Mouse (Mus musculus): ENCODE results near the gene 1700024P04Rik. TPM values are rescaled to one million over a fixed set of nuclear protein-coding genes. Genes with fewer than 3 reads are reported as not detected.

1700024P04Rik gene
- polyA plus RNA-seq (2016; fragmentation: Nextera tagmentation; extraction: Ambion mirVana): not detected in 2 replicates

GRCm38 (mm10) chr13:98984465-98984864, at the start of gene 1700024P04Rik:
TSS of gene 1700024P04Rik (minus strand) at chr13:98984565.
- Histone ChIP-seq H3K9ac (no peak within 1 kb of the TSS), H3K27me3 (no peaks in the 10 kb centered on the region), H3K27ac (no peak within 1 kb of the TSS), H3K9me3 (no peaks in the 10 kb centered on the region), H3K4me1 (no peaks in the 10 kb centered on the region), H3K4me3 (replicated peaks) (no peak within 1 kb of the TSS), H3K4me2 (no peak within 1 kb of the TSS), H3K36me3 (replicated peaks) (no peaks in the 10 kb centered on the region)
- WGBS: 75% methylated on average over 2 of the region's 2 CpGs
- no peak for ATAC-seq (ENCODE audit: low FRiP score)

DNA sequence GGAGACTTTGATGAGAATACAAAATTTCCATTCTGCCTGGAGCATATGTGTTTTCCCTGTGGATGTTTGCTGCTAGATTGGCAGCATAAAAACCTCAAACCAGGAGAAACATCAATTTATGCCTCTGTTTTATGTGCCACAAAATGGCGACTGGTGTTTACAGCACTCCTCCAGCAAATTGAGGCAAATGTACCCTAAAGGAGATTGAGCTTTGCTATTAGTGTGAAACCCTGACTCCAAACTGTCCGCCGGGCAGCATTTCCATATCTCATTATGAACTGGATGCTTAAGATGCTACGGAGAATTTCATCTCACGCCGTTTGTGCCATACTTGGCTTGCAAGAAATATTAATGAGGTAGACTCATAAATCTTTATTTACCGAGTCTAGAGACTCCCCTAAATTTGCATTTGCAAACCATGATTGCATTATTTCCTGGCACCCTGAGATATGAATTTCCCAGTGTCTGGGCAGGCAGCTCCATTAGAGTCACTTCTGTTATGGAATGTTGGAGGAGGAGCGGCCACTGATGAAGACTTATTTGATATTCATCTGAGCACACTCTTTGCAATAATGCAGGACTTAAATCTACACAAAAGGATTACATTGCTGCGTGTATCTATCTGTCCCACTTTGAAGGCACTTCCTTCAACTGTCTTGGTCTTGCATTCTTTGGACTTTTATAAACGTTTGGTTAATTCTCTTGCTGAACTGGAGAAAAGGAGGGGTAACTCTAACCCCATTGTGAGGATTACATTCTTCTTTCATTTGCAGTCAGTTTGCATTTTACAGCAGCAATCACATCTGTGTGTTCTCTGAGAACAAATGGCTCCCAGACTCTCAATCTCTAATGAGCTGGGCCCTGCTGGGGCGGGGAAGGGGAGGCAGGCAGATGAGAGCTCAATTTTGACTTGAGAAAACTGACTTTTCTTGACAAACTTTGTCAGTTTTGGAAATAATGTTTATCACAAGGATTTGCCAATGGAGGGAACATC, 47.2 kb upstream of the 1700024P04Rik start:
- ATAC-seq (ENCODE audit: low FRiP score): no peak
- Histone ChIP-seq H3K9me3 (no peaks in the 10 kb centered on the region), H3K27me3 (peaks cover 9% of the 10 kb centered on the region; the same call in 1 of the 2 replicates), H3K4me1 (peaks cover 43% of the 10 kb centered on the region), H3K36me3 (replicated peaks) (no peaks in the 10 kb centered on the region), H3K4me2 (no peak overlapping the region), H3K27ac (peak overlapping the region; percentile 36; the same call in 1 of the 2 replicates), H3K9ac (no peak overlapping the region), H3K4me3 (replicated peaks) (no peak overlapping the region)
- WGBS: 56% methylated on average over 11 of the region's 11 CpGs

DNA sequence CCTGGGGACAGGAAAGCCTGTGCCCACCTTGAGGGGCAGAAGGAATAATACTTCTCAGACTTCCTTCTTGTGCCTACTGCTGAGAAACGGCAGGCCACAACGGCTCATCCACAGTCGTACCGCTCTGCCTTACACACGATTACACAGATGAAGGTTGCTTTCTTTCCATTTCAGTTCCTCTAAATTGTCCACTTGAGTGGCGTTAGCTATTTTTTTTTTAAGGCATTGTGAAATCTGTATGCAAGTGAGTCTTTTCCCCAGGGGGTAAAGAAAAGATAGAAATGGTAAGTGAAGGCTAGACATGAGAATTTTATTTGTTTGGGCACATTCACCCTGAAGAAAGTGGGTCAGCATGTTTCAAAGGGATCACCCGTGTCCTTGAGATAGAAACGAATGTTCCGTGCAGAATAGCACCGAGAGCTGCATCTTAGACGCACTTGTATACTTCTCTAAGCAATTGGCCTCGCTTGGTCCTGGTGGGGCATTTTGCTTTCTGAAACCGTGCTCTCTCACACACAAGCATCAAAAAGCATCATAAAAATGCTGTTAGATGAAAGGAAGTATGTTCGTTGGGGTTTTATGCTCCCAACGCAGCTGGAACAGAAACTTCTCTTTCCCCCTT, 46.3 kb upstream of the 1700024P04Rik start:
- 37% methylated on average over 15 of the region's 15 CpGs for WGBS
- Histone ChIP-seq H3K4me2 (peak overlapping the region; percentile 19; the same call in 1 of the 2 replicates), H3K27me3 (peaks cover 9% of the 10 kb centered on the region; the same call in 1 of the 2 replicates), H3K27ac (peak overlapping the region; percentile 36; the same call in 1 of the 2 replicates), H3K9me3 (no peaks in the 10 kb centered on the region), H3K4me3 (replicated peaks) (no peak overlapping the region), H3K36me3 (replicated peaks) (no peaks in the 10 kb centered on the region), H3K4me1 (peaks cover 43% of the 10 kb centered on the region), H3K9ac (no peak overlapping the region)
- no peak for ATAC-seq (ENCODE audit: low FRiP score)

DNA sequence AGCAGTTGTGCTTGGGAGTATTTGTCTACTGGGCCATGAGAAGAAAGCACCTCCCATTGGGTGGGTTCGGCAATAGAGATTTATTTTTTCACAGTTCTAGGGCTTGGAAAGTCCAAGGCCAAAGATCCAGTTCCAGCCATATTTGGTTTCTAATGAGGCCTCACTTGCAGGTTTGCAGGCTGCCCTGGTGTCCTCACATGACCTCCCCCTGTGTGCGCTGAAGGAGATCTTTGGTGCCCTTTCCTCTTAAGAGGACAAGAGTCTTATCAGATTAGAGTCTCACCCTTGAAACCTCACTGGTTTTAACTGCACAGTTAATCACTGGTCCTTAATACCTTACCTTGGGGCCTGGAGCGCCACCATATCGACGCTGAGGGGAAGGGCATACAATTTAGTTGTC, 40.9 kb upstream of the 1700024P04Rik start:
- H3K9ac ChIP-seq: no peak overlapping the region
- no peaks in the 10 kb centered on the region; the same call in 1 of the 2 replicates for H3K27me3 ChIP-seq
- no peak overlapping the region for H3K27ac ChIP-seq
- WGBS: 84% methylated on average over 5 of the region's 5 CpGs
- H3K4me3 ChIP-seq (replicated peaks): no peak overlapping the region
- H3K4me1 ChIP-seq: peaks cover 14% of the 10 kb centered on the region
- H3K9me3 ChIP-seq: no peaks in the 10 kb centered on the region
- H3K36me3 ChIP-seq (replicated peaks): no peaks in the 10 kb centered on the region
- no peak for ATAC-seq (ENCODE audit: low FRiP score)
- H3K4me2 ChIP-seq: no peak overlapping the region

DNA sequence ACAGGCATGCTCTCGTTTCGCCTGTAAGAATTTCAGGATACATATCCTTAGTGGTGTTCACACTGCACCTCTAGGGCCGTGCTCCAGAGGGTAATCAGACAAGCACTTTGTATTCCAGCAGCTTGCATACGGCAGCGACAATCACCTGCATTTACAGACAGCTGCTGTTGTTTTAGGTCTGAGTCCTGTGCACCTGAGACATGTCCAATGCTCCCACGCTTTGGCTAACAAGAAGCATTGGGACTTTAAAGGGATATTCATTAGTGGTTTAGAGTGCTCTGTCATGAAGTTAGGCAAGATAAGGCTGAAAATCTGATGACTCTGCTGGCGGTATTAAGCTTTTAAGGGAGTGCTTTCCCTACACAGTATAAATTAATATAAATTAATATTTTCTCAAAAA, 37.7 kb upstream of the 1700024P04Rik start:
- 78% methylated on average over 7 of the region's 7 CpGs for WGBS
- no peaks in the 10 kb centered on the region for H3K27me3 ChIP-seq
- ATAC-seq (ENCODE audit: low FRiP score): no peak
- H3K4me2 ChIP-seq: no peak overlapping the region
- H3K27ac ChIP-seq: no peak overlapping the region
- no peaks in the 10 kb centered on the region for H3K36me3 ChIP-seq (replicated peaks)
- H3K9me3 ChIP-seq: no peaks in the 10 kb centered on the region
- no peak overlapping the region for H3K4me3 ChIP-seq (replicated peaks)
- no peak overlapping the region for H3K9ac ChIP-seq
- 0 out of 2 replicates have a peak, but pooled peaks cover 3% of the 10 kb centered on the region for H3K4me1 ChIP-seq

- Histone ChIP-seq H3K36me3 (replicated peaks) (no peaks in the 10 kb centered on the region), H3K4me3 (replicated peaks) (no peak overlapping the region), H3K9ac (no peak overlapping the region), H3K27ac (no peak overlapping the region), H3K27me3 (no peaks in the 10 kb centered on the region), H3K9me3 (no peaks in the 10 kb centered on the region), H3K4me2 (no peak overlapping the region), H3K4me1 (0 out of 2 replicates have a peak, but pooled peaks cover 3% of the 10 kb centered on the region)
- no peak for ATAC-seq (ENCODE audit: low FRiP score)
- 81% methylated on average over 6 of the region's 6 CpGs for WGBS
These were observed 36.8 kb upstream of the 1700024P04Rik start for GRCm38 (mm10) chr13:99021181-99021580.

DNA sequence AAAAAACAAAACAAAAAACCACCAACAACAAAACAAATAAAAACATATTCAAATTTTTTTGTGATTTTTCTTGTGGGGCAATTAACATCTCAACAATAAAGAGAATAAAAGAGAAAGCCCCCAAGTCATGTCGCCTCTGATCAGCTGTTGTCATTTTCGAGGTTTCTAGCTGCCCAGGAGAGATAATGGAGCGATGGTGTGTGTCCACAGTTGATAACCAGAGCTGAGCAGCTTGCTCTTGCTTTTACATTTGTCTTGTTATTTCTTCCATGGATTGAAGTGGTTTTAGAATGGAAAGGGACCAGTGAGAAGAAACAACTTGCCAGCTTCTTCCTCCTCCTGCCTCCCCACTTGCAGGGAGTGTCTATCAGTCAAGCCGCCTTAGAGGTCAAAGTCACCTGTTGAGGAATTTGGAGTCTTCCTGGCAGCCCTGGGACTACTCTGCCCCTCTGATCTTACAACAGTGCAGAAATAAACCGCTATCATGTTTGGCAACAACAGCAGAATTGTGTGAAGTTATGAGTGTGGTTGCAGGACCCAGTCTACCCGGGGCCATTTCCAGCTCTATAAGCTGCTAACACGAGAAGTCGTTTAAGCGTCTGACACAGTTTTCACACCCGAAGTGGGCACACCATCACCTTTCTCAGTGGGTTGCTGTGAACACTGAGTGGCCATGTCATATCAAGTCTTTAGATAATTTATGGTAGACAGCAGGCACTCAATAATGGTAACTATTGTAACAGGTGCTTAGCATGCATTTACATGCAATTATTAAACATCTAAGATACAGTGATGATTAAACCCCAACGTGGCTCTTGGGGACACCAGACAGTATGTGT, 35.7 kb upstream of the 1700024P04Rik start:
- no peak overlapping the region for H3K4me3 ChIP-seq (replicated peaks)
- WGBS: 90% methylated on average over 11 of the region's 11 CpGs
- H3K27me3 ChIP-seq: no peaks in the 10 kb centered on the region
- no peaks in the 10 kb centered on the region for H3K9me3 ChIP-seq
- H3K36me3 ChIP-seq (replicated peaks): no peaks in the 10 kb centered on the region
- no peak for ATAC-seq (ENCODE audit: low FRiP score)
- 0 out of 2 replicates have a peak, but pooled peaks cover 3% of the 10 kb centered on the region for H3K4me1 ChIP-seq
- no peak overlapping the region for H3K4me2 ChIP-seq
- no peak overlapping the region for H3K27ac ChIP-seq
- H3K9ac ChIP-seq: no peak overlapping the region

DNA sequence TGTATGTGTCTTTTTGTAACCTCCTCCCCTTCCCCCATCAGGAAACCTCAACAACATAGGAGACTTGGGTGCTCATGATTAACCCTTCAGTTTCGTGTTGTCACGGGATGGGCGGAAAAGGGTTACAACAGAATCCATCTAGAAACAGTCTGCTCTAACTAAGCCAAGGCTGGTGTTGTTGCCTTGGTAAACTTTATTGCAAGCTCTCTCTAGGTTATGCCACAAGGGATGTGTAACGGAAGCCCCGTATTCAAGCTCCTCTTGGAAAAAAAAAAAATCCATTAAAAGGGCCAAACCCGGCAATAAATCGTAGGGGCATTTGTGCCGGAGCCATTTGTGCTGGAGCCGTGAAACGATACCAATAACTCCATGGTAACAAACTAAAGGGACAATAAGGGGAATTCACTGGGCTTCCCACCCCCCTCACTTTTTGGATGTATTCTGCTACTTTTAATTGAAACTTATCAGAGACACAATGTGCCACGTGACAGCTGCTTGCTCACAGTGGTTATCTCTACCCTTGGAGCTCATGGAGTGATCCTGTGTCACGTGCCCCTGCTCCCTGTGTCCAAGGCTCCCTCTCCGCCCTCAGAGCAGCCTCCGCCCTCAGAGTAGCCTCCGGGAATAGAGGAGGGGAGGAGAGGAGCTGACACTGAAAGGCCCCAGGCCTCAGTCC, 34.3 kb upstream of the 1700024P04Rik start:
- Histone ChIP-seq H3K4me2 (no peak overlapping the region), H3K9ac (no peak overlapping the region), H3K4me1 (0 out of 2 replicates have a peak, but pooled peaks cover 3% of the 10 kb centered on the region), H3K4me3 (replicated peaks) (no peak overlapping the region), H3K36me3 (replicated peaks) (no peaks in the 10 kb centered on the region), H3K9me3 (no peaks in the 10 kb centered on the region), H3K27ac (no peak overlapping the region), H3K27me3 (no peaks in the 10 kb centered on the region)
- 64% methylated on average over 15 of the region's 15 CpGs for WGBS
- 0 out of 2 replicates have a peak, but pooled peaks have one; percentile 23 for ATAC-seq (ENCODE audit: low FRiP score)

DNA sequence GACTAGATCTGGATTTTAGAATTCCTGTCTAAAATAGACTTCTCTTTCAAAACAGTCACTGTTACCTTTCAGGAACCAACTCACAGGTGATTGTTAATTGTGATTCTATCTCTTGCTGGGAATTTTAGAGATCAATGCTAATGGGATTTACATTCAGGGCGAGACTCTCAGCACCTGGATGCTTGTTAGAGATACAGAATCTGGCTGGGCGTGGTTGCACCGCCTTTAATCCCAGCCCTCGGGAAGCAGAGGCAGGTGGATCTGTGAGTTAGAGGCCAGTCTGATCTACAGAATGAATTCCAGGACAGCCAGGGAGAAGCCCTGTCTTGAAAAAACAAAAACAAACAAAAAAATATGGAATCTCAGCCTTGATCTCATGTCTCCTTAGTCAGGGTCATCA, 32.3 kb upstream of the 1700024P04Rik start:
- no peak for ATAC-seq (ENCODE audit: low FRiP score)
- peaks cover 7% of the 10 kb centered on the region for H3K4me1 ChIP-seq
- no peak overlapping the region for H3K9ac ChIP-seq
- 71% methylated on average over 4 of the region's 4 CpGs for WGBS
- H3K4me2 ChIP-seq: no peak overlapping the region
- H3K36me3 ChIP-seq (replicated peaks): no peaks in the 10 kb centered on the region
- H3K9me3 ChIP-seq: no peaks in the 10 kb centered on the region
- H3K4me3 ChIP-seq (replicated peaks): no peak overlapping the region
- no peak overlapping the region for H3K27ac ChIP-seq
- H3K27me3 ChIP-seq: no peaks in the 10 kb centered on the region

DNA sequence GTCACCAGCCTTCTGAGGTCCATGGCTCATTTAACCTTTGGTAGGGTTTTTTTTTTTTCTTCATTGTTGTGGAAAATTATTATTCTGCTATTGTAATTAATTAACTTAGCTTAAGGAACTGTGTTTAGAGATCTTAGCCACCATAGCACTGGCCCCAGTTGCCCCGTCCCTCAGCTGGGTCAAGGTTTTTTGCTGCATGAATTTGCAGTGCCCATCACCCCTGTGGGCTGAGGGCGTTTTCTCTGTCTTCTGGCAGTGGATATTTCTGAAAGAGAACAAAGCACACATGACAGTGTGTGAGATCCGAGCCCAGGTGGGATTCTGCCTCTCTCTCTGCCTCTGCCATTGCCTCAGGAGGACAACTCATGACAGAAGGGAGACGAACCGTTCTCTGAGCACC, 28.5 kb upstream of the 1700024P04Rik start:
- H3K4me1 ChIP-seq: peaks cover 5% of the 10 kb centered on the region
- H3K9ac ChIP-seq: no peak overlapping the region
- H3K9me3 ChIP-seq: no peaks in the 10 kb centered on the region
- no peak overlapping the region for H3K4me2 ChIP-seq
- H3K4me3 ChIP-seq (replicated peaks): no peak overlapping the region
- H3K27me3 ChIP-seq: no peaks in the 10 kb centered on the region
- H3K36me3 ChIP-seq (replicated peaks): no peaks in the 10 kb centered on the region
- 82% methylated on average over 5 of the region's 5 CpGs for WGBS
- ATAC-seq (ENCODE audit: low FRiP score): no peak
- H3K27ac ChIP-seq: no peak overlapping the region

DNA sequence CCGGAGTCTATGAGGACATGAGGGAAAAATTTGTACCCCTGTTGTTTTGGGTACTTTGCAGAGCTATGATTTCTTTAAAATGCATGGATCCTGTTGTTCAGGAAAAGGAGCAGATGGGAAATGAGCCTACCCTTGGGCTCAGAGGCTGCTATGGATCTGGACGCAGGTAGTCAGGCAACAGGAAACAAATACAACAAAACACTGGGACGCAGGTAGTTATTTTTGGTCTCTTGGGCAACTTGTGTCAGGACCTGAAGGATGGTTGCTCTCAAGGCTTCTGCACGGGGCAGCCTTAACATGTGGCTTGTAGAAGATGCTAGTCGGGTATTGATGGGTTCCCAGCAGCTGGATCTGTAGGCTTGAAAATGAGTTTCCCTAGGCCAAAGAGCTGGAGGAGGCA, 23.6 kb upstream of the 1700024P04Rik start:
- ATAC-seq (ENCODE audit: low FRiP score): no peak
- WGBS: 89% methylated on average over 5 of the region's 5 CpGs
- peaks cover 6% of the 10 kb centered on the region; the same call in 1 of the 2 replicates for H3K9me3 ChIP-seq

More for the DNA sequence above, 23.6 kb upstream of the 1700024P04Rik start:
- Histone ChIP-seq H3K36me3 (replicated peaks) (no peaks in the 10 kb centered on the region), H3K4me1 (peaks cover 5% of the 10 kb centered on the region), H3K27ac (no peak overlapping the region), H3K9ac (no peak overlapping the region), H3K27me3 (no peaks in the 10 kb centered on the region), H3K4me3 (replicated peaks) (no peak overlapping the region), H3K4me2 (no peak overlapping the region)

Data from forebrain, embryonic 12.5 days (tissue).